Mouse (Mus musculus): ENCODE data around the gene Wdr54.

Wdr54 gene

GRCm38 (mm10) chr6:83155552-83156238 lies 502 bp downstream of the Wdr54 start:
- no peak for DNase-seq

DNA sequence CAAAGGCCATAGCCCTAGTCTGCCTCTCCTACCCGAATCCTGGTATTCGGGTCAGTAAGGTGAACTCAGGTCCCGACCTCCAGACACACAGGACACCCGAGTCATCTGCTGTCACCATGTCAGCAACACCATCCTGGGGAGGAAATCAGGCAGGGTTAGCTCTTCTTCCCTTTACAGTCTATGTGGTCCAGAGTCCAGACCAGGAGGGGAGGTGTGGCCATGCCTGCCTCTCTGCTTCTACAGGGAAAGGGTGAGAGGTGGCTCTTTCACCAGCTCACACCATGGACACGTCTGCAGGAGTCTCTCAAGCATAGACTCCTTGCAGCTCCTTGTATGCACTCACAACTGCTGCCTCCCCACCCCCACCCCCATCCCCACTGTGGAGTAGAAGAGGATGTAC lies 2.7 kb downstream of the Wdr54 start:
- DNase-seq: no peak

- no peak for DNase-seq
Observed at GRCm38 (mm10) chr6:83153038-83153437, 3.2 kb downstream of the Wdr54 start.

- no peak for DNase-seq
Observed at GRCm38 (mm10) chr6:83151721-83152120, 4.5 kb downstream of the Wdr54 start.

DNA sequence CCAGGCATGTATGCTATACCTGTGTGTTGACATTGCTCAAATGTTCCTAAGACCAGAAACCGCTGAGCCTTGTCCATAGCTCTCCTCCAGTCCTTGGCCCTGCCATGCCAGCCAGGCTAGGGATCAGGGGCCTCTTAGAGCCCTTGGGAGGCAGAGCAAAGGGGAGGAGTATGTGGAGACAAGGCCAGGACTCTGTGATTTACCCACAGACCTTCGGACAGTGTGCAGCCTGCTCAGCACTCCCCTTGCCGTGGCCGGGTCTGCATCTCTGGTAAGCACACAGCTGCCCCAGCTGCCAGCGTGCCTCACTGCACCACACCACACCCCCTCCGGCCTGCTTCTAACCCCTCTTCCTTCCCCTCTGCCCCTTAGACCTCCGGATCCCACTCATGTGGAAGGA lies 8.9 kb downstream of the Wdr54 start:
- DNase-seq: no peak

DNA sequence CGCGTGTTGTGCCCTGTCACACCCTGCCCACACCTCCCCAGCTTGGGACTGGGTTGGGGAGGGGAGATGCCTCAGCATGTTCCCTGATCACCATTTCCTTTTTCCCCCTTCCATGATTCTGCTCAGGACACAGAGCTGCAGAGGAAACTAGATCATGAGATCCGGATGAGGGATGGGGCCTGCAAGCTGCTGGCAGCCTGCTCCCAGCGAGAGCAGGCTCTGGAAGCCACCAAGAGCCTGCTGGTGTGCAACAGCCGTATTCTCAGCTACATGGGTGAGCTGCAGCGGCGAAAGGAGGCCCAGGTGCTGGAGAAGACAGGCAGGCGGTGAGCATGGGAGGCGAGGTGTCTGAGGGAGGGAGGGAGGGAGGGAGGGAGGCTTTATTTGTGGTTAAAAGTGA lies 10.4 kb downstream of the Wdr54 start:
- no peak for DNase-seq

GRCm38 (mm10) chr6:83145209-83145608 lies 11.0 kb downstream of the Wdr54 start:
- no peak for DNase-seq

- DNase-seq: no peak
Observed at GRCm38 (mm10) chr6:83142886-83143285, 13.3 kb downstream of the Wdr54 start.

- DNase-seq: no peak
Observed at GRCm38 (mm10) chr6:83142211-83142731, 13.9 kb downstream of the Wdr54 start.

- no peak for DNase-seq
Observed at GRCm38 (mm10) chr6:83141636-83142035, 14.6 kb downstream of the Wdr54 start.

DNA sequence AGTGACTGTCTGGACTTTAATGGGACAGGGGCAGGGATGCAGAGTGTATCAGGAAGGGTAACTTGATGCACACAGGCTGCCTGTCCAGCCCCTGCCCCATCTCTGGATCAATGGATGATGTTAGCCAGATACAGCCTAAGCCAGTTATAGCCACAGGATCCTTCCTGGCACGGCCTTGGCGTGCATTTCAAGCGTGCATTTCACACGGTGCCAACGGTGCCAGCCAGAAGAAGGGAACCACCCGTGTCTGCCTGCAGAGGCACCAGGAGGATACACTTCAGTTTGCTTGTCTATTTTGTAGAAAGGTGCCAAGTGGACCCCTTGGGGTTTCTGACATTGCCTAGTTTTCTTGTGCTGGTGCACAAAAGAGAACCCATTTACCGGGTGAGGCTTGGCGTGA lies 16.2 kb downstream of the Wdr54 start:
- no peak for DNase-seq

DNA sequence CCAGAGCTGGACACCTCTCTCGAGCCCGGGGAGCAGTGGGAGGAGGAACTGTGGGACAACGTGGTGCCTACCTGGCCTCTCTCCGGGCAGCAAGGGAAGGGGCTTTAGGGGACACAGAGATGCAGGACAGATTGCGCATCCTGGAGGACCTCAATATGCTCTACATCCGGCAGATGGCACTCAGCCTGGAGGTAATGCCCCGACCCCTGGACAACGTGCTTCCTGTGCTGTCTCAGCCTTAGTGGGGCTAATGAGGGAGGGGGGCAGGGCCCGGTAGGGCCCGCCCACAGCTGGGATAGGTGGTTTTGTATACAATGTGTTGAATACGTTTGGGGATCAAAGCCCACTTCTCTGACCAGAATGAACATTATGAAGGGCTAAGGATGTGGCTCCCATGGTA lies 18.1 kb downstream of the Wdr54 start:
- no peak for DNase-seq

DNA sequence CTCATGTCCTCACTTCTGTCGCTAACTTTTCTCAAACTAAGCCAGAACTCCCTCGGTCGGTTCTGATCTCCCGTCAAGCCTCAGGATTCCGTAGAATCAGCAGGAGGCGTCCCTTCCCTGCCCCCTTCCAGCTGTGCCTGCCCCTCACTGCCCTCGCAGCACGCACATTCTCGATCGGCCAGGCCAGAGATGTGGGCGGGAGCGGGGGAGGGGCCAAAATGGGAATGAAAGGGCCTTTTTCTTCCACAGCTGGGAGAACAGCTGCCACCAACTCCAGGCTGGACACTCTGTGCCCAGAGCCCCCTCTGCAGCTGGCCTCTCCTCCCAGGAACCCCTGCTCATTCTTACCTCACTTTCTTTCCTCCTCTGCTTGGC lies 18.6 kb downstream of the Wdr54 start:
- peak; percentile 89 for DNase-seq

DNA sequence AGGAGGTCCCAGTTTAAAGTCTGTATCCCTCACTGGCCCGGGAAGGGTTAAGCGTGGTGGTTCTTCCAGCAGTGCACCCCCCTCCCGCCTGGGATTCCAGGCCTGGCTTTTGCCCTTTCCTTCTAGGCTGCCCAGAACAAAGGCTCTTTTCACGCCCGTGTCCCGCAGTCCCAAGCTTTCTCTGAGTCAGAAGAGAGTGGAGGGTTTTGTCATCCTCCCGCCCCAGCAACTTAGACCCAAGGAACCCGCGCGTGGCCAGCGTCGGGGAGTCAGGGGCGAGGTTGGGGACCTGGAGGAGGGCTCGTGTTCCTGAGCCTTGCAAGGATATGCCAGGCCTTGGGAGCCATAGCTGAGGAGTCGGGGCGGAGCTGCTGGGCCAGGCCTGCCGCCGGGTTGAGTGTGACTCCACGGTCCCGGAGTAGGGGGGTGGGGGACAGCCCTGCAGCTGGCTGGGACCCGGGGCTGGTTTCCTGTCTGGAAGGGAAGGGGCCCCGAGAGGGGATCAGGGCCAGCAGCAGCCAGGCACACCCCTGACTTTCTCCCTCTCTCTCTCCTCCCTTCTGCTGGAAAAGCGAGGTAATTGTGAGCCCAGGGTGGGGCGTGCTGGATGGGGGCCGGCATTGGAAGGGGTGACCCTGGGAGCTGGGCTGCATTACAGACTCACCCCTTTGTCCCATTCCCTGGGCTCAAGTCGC lies 19.2 kb downstream of the Wdr54 start:
- DNase-seq: peak; percentile 68

DNA sequence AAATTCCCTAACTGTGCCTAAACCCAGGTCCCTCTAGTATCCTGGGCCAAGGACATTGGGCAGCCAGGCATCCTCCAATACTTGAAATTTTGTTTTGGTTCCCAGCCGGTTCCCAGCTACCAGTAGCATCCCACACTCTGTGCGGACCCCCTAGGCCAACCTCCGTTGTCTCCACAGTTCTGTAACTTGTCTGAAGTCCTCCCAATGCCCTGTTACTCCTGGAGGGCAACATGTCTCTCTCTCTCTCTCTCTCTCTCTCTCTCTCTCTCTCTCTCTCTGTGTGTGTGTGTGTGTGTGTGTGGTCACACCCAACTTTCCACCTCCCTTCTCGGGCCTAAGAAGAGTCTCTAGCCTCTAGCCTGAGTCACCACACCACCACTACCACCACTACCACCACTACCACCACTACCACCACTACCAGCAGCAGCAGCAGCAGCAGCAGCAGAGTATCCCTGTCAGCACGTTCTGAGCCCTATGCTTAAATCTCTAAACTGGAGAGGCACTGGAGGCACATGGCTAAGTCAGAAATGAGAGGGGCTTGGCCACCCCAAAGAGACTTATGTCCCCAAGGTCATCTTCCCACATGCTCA lies 19.8 kb downstream of the Wdr54 start:
- DNase-seq: no peak

DNA sequence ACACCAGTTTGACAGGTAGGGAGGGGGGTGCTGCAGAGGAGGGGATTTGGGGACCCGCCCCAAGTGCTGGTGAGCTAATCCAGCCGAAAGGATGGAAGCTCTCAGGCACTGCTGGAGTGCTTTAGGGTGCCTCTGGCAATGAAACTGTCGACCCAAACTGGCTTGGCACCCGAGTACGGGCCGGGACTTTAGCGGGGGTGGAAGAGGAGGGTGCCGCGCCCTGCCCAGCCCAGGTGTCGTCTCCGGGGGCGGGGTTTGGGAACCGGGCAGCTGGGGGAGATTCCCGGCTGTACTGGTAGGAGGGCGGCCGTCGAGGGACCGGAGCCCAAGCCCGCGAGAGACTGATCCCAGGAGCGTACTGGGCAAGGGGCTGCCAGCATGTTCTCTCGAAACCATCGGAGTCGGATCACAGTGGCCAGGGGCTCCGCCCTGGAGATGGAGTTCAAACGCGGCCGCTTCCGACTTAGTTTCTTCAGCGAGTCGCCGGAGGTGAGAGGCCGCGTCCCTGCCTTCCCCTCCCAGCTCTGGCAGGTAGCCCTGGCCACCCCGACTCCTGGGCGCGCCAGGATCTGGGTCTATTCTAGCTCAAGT lies 20.5 kb downstream of the Wdr54 start:
- DNase-seq: peak; percentile 66

DNA sequence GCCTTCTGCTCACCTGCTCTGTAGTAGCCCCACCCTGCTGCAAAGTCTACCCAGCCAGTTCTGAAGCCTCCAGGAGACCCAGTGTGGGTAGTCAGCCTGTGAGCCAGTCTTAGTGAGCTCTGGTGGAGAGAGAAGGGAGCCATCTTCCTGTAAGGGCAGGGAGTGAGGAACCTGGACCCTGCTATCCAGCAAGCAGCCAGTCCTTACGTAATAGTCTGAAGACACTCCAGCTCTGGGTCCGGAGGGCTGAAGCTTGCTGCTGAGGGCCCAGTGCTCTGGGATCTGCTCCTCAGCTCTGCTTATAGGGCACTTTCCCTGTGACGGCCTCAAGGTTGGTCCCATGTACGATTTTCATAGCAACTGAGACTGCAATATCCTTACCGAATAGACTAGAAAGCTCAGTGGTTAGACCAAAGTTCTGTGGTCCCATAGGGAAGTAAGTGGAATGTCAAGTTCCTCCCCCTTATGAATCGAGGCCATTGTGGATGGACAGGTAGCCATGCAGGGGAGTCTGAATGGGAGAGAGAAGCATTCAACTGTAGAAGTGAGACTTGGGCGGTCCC lies 21.2 kb downstream of the Wdr54 start, which contains the start of gene Rtkn:
TSS of gene Rtkn (plus strand) at position 513 of the 563 bp plus-strand sequence.
- no peak for DNase-seq

DNA sequence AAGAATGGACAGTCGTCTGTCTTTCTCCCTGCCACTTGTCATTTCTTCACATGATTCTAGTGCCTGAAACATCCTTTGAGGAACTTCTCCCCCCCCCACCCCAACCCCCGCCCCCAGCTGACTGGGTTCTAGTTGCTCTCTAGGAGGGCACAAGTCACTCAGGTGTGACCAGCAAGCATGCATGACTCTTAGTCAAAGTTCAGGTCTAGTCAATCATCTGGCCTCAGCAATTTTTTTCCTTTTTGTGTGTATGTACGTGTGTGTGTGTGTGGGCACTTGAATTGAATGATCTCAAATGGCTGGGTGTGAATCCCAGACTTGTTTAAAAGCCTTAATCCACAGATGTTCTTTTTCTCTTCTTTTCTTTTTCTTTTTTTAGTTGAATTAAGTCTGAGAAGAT lies 22.0 kb downstream of the Wdr54 start:
- DNase-seq: no peak

DNA sequence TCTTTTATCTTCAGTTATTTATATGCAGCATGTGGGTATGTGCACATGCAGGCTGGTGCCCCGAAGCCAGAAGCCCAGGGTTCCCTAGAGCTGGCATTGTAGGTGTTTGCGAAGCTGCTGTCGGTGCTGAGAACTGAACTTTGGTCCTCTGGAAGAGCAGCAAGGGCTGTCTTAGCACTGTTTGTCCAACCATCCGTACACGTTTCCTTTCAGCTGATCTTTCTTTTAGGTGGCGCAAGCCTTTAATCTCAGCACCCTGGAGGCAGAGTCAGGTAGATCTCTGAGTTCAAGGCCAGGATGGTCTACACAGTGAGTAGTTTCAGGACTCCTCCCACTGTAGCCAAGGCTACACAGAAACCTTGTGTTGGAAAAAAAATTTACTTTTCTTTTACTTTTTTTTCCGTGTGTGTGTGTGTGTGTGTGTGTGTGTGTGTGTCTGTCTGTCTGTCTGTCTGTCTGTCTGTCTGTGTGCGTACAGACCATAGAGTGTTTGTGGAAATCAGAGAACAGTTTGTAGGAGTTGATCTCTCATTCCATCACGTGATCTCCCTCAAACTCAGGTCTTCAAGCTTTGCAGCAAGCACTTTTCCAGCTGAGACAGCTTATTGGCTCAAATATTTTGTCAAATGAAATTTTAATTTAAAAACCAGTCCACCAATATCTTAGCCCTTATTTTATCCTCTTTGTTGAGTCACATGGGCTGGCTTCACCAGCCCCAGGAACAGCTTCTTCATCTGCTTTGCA lies 23.8 kb downstream of the Wdr54 start:
- no peak for DNase-seq

GRCm38 (mm10) chr6:83131469-83132034 lies 24.6 kb downstream of the Wdr54 start:
- no peak for DNase-seq

DNA sequence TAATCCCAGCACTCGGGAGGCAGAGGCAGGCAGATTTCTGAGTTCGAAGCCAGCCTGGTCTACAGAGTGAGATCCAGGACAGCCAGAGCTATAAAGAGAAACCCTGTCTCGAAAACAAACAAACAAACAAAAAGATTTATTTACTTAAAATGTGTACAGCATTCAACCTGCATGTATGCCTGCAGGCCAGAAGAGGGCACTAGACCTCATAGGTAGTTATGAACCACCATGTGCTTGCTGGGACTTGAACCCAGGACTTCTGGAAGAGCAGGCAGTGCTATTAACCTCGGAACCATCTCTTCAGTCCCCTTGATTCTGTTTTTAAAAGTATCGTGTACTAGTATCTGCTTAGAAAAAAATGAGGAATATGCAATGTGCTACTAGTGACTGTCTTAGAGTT lies 28.8 kb downstream of the Wdr54 start:
- no peak for DNase-seq

- no peak for DNase-seq
Observed at GRCm38 (mm10) chr6:83125331-83125730, 30.9 kb downstream of the Wdr54 start, which contains the start of gene Ino80b. TSS of gene Ino80b (minus strand) at chr6:83125431.
